Mouse (Mus musculus): ENCODE data around the gene Cemip. TPM values are rescaled to one million over a fixed set of nuclear protein-coding genes. Genes with fewer than 3 reads are reported as not detected.

Cemip gene
- total RNA-seq, 1 experiment from 2014 or later = 2.3 TPM

GRCm38 (mm10) chr7:84028368-84028767 lies 57.9 kb downstream of the Cemip start:
- DNase-seq = no peak

GRCm38 (mm10) chr7:84026950-84027585 lies 59.2 kb downstream of the Cemip start:
- no peak for DNase-seq

DNA sequence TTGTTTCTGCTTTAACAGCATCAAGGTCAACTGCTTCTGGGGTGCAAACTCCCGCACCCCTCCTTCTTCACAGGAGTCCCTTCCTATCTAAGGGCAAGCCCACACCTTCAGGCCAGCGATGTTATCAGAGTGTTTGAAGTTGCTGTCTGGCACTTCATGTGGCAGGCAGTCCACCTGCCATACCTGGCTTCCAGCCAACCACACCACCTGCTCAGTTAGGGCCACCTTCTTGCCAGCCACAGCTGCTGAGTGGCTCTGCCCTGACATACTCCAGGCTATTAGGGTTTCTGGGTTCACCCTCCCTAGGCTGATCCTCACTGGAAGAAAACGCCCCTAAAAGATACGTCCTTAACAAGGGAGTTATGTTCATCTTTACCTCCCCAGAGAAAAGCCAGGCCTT lies 60.2 kb downstream of the Cemip start:
- DNase-seq = no peak

- DNase-seq = no peak
These were observed 62.8 kb downstream of the Cemip start for GRCm38 (mm10) chr7:84023466-84023865.

- no peak for DNase-seq
These were observed 63.8 kb downstream of the Cemip start for GRCm38 (mm10) chr7:84022462-84022861.

DNA sequence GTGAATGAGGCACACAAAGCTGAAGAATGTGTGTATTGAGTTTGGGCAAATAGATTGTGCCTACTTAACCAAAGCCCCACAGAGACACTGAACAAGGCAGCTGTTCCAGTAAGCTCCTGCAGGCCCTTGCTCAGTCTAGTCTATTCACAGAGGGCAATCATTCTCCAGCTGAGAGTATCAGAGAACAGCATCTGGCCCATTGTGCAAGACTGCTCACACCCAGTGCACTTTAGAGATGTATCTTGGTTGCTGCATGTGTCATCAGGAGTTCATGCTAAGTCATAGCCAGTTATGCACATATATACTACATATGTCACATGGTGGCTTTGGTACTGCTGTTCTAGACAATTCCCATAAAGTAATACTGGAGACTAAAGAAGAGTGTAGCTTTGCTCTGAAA lies 66.9 kb downstream of the Cemip start:
- no peak for DNase-seq

DNA sequence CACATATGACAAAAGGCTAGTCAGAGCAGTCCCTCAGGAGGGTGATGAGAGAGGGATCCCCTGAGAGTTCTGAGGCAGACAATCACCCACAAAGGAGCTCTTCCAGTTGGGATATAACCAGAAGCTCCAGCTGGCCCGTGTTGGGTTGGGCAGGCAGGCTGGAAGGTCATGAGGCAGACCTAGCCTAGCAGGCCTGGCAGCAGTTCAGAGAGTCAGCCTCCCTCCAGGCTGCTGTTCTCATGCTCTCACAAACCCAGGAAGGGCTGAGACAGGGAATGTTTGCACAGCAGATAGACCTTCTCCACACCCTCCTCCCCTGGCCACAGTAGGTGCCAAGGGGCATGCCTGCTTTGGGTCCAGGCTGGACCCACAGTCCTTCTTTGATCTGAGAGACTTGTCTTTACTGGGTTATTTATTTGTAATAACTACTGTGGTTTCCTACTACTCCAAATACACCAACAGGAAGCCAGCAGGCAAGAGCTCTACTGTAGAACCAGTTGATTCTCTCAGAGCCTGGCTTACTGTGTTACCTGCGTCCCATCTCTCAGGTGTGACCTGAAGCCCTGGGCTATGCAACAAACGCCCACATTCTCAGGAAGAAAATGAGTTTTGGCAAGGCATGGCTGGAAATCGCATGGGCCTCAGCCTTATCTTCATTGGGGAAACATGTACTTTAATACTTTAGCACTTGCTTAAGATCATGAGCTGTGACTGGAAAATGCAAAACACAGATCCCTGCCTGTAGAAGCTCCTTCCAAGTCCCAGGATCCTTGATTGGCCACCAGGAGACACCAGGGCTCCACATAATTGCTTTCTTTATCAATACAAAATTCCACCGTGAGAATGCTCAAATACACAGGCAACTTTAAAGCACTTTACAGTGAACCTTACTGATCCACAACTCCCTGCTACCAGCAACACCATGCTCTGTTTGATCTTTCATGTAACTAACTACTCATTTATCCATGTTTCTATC lies 67.7 kb downstream of the Cemip start:
- DNase-seq = peak; percentile 62

DNA sequence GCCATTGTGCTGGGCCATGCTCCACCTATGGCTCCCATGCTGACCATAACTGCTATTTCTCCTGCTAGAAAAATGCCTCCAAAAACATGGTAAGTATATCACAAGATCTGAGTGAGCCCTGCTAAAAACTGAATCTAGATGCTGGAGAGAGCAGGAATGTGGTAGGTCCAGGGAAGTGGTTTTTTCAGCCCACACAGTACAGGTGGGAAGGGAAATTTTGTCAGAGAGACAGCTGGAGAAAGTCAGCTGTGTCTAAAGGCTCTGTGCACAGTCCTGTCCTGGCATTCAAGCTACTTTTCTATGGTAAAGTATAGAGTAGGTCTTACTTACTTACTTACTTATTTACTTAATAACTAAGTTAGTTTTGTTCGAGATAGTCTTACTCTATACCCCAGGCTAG lies 71.3 kb downstream of the Cemip start:
- no peak for DNase-seq

DNA sequence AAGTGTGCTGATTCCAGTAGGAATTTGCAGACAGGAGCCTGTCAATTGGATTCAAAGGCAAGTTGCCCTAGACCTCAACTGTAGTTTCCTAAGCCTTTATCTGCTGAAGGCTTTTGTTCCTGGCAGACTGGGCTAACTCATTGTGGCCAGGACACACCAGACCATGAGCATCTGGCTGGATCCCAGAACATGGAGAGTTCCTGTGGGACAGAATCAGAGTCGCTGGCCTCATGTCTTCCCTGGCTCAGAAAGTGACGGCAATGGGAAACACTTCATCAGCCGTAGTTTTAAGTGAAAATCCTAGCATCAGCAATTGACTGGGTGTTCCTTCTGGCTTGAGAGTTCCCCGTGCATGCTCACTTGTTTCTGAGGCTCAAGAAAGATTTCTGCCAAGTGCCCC lies 72.6 kb downstream of the Cemip start:
- DNase-seq = peak; percentile 46

- no peak for DNase-seq
These were observed 81.9 kb downstream of the Cemip start for GRCm38 (mm10) chr7:84004357-84004756.

DNA sequence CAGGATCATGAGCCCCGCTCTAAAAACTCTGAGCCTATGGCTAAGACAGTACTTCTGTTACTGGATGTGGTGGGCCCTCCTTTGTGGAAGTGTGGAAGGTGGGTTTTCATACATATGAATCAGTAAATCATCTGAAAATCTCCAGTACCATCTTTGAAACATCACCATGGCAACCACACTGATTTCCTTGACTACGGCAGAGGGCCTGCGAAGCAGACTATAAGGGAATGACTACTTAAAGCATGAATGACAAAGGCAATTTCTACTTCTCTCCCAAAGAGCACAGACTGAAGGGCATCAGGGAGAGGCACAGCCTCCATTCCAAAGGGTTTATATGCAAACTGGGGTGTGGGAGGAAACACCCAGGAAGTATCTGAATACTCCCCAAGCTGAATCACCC lies 84.8 kb downstream of the Cemip start:
- no peak for DNase-seq

DNA sequence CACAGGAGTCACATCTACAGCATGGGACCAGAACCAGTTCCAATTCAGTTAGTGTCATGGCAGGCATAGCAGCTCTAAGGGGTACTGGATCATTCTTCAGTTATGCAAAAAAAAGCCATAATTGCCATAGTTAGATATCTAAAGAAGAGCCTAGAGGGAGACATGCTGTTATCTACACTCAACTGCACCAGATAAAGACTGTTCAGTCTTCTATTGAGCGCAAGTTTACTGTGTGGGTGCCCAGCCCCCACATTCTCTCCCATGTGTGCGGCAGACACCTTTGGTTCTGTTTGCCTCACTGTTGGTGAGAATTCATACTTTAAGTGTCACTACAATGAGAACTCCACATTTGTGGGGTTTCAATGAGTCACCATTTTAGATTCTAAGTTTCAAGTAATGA lies 85.6 kb downstream of the Cemip start:
- no peak for DNase-seq

DNA sequence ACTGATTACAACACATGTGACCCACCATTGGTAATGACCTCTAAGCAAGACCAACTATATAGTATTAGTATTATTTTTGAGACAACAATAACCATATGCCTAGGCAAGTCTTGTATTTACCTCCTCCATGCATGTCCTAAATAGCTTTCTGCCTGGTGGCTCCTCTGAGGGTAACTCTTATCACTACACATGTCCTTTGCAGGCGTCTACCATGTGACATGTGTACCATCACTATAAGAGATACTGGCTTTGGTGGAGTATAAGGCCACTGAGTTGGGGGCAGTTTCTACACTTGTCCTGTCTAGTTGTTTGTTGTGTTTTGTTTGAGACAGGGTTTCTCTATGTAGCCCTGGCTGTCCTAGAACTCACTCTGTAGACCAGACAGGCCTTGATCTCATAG lies 86.7 kb downstream of the Cemip start:
- DNase-seq = no peak

DNA sequence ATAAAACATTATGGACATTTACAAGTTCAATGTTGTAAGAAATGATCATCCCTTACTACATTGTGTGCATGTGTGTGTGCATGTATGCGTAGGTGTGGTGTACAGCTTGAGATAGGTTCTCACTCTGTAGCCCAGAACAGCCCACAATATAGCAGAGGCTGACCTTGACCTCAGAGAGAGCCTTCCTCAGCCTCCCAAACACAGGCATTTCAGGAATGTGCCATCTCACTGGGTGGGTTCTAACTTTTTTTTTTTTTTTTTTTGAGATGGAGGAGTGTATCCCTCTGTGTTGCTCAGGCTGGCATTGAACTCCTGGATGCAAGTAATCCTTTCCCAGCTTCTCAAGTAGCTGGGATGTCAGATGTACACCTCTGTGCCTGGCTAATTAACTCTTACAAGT lies 92.0 kb downstream of the Cemip start:
- DNase-seq = no peak

DNA sequence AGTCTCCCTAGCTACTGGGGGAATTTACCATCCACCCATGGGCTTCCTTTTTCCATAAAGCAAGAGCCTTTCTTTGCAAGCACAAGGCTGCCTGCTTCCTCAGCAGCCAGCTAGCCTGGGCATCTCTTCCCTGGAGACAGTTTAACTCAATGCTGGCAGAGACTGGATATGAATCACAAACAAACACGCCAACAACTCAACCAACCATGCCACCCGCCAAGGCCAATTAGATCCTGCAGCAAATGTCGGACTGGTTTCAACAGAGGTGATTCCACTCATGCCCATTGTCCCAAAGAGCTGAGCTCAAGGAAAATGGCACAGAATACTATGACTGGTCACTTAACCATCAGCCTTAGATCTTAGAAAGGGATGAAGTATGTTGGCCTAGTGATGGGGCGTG lies 97.0 kb downstream of the Cemip start:
- peak; percentile 40 for DNase-seq

DNA sequence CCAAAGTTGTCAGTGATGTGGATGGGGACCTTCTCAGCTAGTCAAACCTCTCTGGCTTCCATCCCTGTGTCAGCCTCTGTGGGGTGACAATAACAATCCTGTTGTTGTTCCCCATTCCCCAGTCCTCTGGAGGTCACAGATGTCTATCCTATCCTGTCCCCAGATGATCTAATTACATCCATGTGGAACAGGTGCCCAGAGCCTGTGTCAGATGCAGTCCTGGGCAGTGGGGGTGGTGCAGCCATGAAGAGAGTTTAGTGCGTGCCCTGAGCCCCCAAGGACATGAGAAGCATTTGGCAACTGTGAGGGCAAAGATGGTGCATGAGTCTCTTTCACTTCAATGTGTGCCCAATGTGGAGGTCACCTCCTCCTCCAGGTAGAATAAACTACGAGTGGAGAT lies 100.6 kb downstream of the Cemip start:
- DNase-seq = no peak

DNA sequence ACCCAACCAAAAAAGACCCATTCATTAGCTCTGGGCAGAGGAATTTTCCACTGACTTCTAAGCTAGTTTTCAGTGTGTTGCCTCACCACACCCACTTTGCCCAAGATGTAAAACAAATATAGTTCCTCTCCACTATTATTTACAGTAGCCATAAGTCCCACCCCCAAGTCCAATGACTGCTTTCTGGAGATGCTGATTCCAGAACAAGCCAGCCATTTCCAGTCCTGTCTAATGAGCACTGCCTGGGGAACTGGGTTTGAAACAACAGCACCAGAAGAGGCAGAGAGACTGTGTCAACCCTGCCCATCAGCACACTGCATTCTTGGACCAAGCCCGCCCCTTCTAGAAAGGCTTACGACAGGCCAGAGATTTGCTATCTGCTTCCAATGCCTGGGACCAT lies 103.7 kb downstream of the Cemip start:
- DNase-seq = no peak

DNA sequence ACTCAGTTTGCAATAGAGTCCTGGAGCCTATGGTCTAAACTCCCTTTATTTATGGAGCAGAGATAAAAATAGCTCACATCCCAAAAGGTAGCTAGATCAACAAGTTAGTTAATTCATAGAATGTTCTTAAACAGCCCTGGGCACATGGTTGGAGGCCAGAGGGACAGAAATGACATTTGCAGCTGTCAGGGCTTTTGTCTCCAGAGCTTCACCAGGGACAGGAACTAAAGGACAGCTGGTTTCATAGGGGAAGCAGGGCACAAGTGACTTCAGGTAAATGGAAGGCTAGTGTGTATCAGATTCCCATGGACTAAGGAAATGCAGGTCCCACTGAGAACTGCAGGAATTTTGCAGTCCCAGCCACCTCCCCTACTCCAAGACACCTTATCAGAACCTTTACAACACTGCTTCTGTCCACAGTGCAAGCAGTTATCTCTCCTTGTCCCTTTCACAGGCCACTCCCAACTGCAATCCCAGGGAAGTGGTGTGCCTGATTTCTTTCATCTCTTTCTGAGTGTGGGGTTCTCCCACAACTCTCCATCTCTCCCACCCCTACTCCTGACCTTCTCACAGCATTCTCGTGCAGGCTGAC lies 107.3 kb downstream of the Cemip start:
- DNase-seq = no peak

DNA sequence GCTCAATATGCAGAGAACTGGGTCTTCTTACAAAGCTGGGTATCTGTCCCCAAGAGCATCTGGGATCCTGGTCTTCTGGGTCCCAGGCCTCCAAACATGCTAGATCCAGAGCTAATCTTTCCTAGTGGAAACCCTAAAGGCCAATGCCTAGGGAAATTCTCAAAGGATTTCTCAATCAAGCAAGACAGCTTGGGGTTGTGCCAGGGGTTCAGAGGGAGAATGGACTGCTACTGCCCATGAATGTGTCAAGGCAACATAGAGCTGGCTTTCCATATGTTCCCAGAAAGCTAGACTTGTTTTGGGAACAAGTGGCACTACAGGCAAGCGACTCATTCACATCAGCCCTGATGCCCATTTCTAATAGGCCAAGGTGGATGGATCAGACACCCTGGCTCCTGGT lies 107.9 kb downstream of the Cemip start:
- DNase-seq = peak; percentile 39

DNA sequence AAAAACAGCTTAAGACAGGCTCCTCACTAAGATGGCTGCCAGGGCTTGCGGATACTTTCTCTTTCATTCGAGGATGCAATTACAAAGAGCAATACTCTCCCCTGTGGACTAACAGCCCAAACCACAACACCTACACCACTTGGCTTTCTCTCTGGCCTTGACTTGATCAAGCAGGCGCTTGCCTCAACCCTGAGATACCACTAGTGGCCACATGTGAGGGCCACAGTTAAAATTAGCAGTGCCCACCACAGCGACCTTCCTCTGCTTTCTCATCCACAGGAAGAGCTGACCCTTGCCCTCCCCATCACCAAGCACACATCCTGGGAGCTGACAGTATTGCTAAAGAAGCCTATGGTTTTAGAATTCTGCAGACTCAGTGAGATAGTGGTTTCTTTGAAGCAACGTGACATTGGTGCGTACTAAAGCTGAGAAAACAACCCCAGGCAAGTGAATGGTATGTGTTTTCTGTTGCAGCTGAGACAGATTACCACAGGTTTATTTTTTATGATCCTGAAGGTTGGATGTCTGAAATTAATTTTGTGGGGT lies 109.8 kb downstream of the Cemip start:
- DNase-seq = no peak

DNA sequence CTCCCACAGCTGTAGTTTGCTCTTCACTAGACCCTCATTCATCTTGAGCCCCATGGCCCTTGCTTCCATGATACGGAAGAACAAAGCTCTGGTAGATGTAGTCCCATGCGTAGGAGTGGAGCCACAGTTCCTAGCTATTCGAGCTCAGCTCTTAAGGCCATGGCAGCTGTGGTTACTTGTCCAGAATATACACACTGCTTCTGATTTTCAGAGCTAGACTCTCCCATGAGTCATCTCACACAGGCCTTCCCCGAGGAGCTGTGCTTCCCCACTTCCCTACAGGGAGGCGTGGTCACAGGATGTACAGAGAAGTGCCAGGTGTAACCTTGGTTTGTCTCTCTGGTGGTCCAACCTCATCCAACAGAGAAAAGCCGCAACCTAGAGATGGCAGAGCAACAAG lies 111.0 kb downstream of the Cemip start:
- DNase-seq = no peak

- DNase-seq = no peak
These were observed 113.8 kb downstream of the Cemip start for GRCm38 (mm10) chr7:83972485-83972884.

Measured in adrenal gland, postnatal 14 days (tissue).